Mouse (Mus musculus) bone marrow macrophage, adult 2 months (primary cell): Measurements from ENCODE around the gene Nr2f2.

Source experiments
- CTCF ChIP-seq: IDR thresholded peaks from 2 replicates; pipeline ENCODE4 v1.5.1; 2012; ENCODE audit warnings: low read depth, mild to moderate bottlenecking, low read length, moderate library complexity
- POLR2A ChIP-seq: IDR thresholded peaks from 2 replicates; pipeline ENCODE4 v1.6.1; 2012; ENCODE audit warnings: mild to moderate bottlenecking, low read depth, low read length, borderline replicate concordance

DNA sequence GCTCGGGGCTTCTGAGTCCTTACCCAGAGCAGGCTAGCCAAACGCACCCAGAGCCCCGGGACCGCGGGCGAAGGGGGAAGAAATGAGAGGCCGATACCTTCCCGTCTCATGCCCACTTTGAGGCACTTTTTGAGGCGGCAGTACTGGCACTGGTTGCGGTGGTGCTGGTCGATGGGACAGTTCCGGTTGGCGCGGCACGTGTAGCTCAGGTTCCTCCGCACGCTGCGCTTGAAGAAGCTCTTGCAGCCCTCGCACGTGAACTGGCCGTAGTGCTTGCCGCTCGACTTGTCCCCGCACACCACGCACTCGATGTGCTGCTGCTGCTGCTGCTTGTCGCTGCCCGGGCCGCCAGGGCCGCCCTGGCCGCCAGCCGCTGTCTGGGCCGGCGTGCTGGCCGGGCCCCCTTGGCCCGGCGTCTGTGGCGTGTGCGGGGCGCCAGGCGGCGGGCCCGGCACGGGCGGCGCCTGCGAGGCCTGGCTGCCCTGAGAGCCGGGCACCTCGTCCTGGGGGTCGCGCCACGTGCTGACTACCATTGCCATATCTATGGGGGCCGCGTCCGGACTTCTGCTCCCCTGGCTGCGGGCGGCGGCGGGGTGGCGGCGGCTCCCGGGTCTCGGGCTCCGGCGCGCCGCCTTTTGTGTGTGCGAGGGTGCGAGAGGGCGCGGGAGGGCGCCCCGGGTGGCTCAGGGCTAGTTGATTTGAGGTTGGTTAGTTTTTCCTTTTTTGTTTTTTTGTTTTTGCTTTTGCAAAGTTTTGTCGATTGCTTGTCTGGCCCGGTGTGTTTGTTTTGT, 6.5 kb downstream of the Nr2f2 start:
- no peak for TF ChIP-seq CTCF
- TF ChIP-seq POLR2A: no peak
